Mouse (Mus musculus) adrenal gland, adult 8-10 months (tissue): ENCODE measurements around the gene Myocos. TPM values are rescaled to one million over a fixed set of nuclear protein-coding genes. Genes with fewer than 3 reads are reported as not detected.
"Not testable (repeated sequence)": the region's sequence is repeated elsewhere in the genome, so short reads cannot be mapped to it uniquely, and the experiment has no call there.

Experiments used
- DNase-seq: peaks from one replicate; pipeline ENCODE4 v3.0.0; 2022
- total RNA-seq, 4 experiments: library from RNA; stranded (reverse); gene quantifications; 2 replicates each; pipeline ENCODE4 v1.2.4; 2022

Myocos gene
- total RNA-seq = not detected

- DNase-seq = no peak
Measured at GRCm38 (mm10) chr1:162658119-162658518, at the start of gene Myocos. Gene Myocos, minus strand, starts transcription at chr1:162658219.

- DNase-seq = no peak
Measured at GRCm38 (mm10) chr1:162700389-162701066, 42.5 kb upstream of the Myocos start.

GRCm38 (mm10) chr1:162697866-162698265 is 39.8 kb upstream of the Myocos start:
- DNase-seq = no peak

GRCm38 (mm10) chr1:162693721-162694120 is 35.7 kb upstream of the Myocos start:
- DNase-seq = no peak

GRCm38 (mm10) chr1:162665486-162666174 is 7.6 kb upstream of the Myocos start:
- no peak for DNase-seq

GRCm38 (mm10) chr1:162664826-162665475 is 6.9 kb upstream of the Myocos start:
- peak; percentile 55 for DNase-seq

GRCm38 (mm10) chr1:162660276-162660860 is 2.3 kb upstream of the Myocos start:
- DNase-seq = peak; percentile 11

- DNase-seq = no peak
Measured at GRCm38 (mm10) chr1:162648416-162648815, 9.6 kb downstream of the Myocos start.

- DNase-seq = no peak
Measured at GRCm38 (mm10) chr1:162646083-162646686, 11.8 kb downstream of the Myocos start.

- peak; percentile 37 for DNase-seq
Measured at GRCm38 (mm10) chr1:162643752-162644151, 14.3 kb downstream of the Myocos start.

GRCm38 (mm10) chr1:162642591-162642990 is 15.4 kb downstream of the Myocos start:
- no peak for DNase-seq

- DNase-seq = no peak
Measured at GRCm38 (mm10) chr1:162639861-162640260, 18.2 kb downstream of the Myocos start.

GRCm38 (mm10) chr1:162639051-162639750 is 18.8 kb downstream of the Myocos start, which contains the start of gene Myoc:
Gene Myoc, plus strand, starts transcription at chr1:162639155.
- DNase-seq = no peak

GRCm38 (mm10) chr1:162638535-162638934 is 19.5 kb downstream of the Myocos start:
- DNase-seq = no peak

- DNase-seq = no peak
Measured at GRCm38 (mm10) chr1:162636516-162636915, 21.5 kb downstream of the Myocos start.

GRCm38 (mm10) chr1:162635291-162635931 is 22.6 kb downstream of the Myocos start:
- DNase-seq = not testable (repeated sequence)

GRCm38 (mm10) chr1:162628326-162628725 is 29.7 kb downstream of the Myocos start:
- DNase-seq = not testable (repeated sequence)

GRCm38 (mm10) chr1:162627821-162628220 is 30.2 kb downstream of the Myocos start:
- not testable (repeated sequence) for DNase-seq

GRCm38 (mm10) chr1:162625229-162625628 is 32.8 kb downstream of the Myocos start:
- no peak for DNase-seq

GRCm38 (mm10) chr1:162623895-162624294 is 34.1 kb downstream of the Myocos start:
- DNase-seq = no peak

- DNase-seq = no peak
Measured at GRCm38 (mm10) chr1:162620487-162620886, 37.5 kb downstream of the Myocos start.
